ENCODE assay signal across 8 mouse cellular contexts in the genomic region with DNA sequence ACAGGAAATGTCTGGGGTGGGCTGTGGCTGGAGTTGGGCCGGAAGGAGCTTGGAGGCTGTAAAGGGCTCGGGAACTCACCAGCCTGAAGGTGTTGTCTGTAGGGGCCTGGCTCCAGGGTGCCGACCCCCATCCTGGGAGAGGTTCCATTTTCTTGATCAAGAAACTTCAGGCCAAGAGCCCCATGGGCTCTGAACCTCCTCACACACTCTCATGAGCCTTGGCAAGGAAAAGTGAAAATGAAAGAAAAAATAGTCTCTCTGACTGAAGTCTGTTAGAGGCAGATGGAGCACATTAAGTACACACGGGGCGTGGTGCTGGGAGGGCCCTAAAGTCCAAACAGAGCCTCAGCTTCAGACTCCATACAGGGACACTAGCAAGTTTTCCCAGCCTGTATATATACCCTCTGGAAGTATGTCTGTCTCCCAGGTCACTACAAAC. TPM values are rescaled to one million over a fixed set of nuclear protein-coding genes. Genes with fewer than 3 reads are reported as not detected.
DNase-seq lines count a peak whose midpoint lies in the region; ATAC-seq and TF ChIP-seq lines count a peak whose summit lies in the region.

No protein-coding gene starts in this region.

- peak overlapping the region; percentile 74 for H3K4me3 ChIP-seq in gastrocnemius, adult 2 months
- peak overlapping the region; percentile 82 for H3K4me3 ChIP-seq in erythroblast, embryonic 14.5 days (replicated peaks)
- H3K4me3 ChIP-seq in intestine, embryonic 15.5 days (replicated peaks), result peak overlapping the region; percentile 28
- H3K4me3 ChIP-seq in liver, embryonic 16.5 days (ENCODE audit: low read depth, low read length), result peak overlapping the region; percentile 76
- H3K4me3 ChIP-seq in midbrain, embryonic 13.5 days (replicated peaks), result no peak overlapping the region

- peaks cover 75% of the 10 kb centered on the region for H3K4me1 ChIP-seq in erythroblast, embryonic 14.5 days (ENCODE audit: control insufficient read depth)
- peaks cover 23% of the 10 kb centered on the region for H3K4me1 ChIP-seq in intestine, embryonic 15.5 days (replicated peaks)
- H3K4me1 ChIP-seq in liver, embryonic 16.5 days (ENCODE audit: control insufficient read depth, low read depth, low read length), result peaks cover 53% of the 10 kb centered on the region
- H3K4me1 ChIP-seq in midbrain, embryonic 13.5 days (replicated peaks), result no peaks in the 10 kb centered on the region; the same call in 1 of the 2 replicates

- intact Hi-C loops in gastrocnemius, adult 2 months (cut with DNase I), result no loop called here

- peak; percentile 87 for ATAC-seq in intestine, embryonic 15.5 days
- peak; percentile 68 for ATAC-seq in liver, embryonic 16.5 days (ENCODE audit: low read depth)
- ATAC-seq in midbrain, embryonic 13.5 days, result no peak

- H3K9ac ChIP-seq in intestine, embryonic 15.5 days, result 0 out of 2 replicates have a peak overlapping the region, but pooled peaks have one; percentile 18
- peak overlapping the region; percentile 90 for H3K9ac ChIP-seq in liver, embryonic 16.5 days (ENCODE audit: low read depth, low read length)
- H3K9ac ChIP-seq in midbrain, embryonic 13.5 days (replicated peaks), result no peak overlapping the region

- H3K4me2 ChIP-seq in intestine, embryonic 15.5 days (replicated peaks), result peak overlapping the region; percentile 54
- peak overlapping the region; percentile 82 for H3K4me2 ChIP-seq in liver, embryonic 16.5 days (ENCODE audit: low read depth, low read length)
- no peak overlapping the region for H3K4me2 ChIP-seq in midbrain, embryonic 13.5 days (replicated peaks)

- peaks cover 52% of the 10 kb centered on the region for H3K36me3 ChIP-seq in erythroblast, embryonic 14.5 days (ENCODE audit: control insufficient read depth)
- no peaks in the 10 kb centered on the region for H3K36me3 ChIP-seq in intestine, embryonic 15.5 days
- H3K36me3 ChIP-seq in liver, embryonic 16.5 days (ENCODE audit: control insufficient read depth, insufficient read depth), result peaks cover 39% of the 10 kb centered on the region
- H3K36me3 ChIP-seq in midbrain, embryonic 13.5 days, result no peaks in the 10 kb centered on the region

- TF ChIP-seq CTCF in gastrocnemius, adult 2 months (IDR thresholded peaks at IDR 0.05), result no peak

- peaks cover 8% of the 10 kb centered on the region for H3K9me3 ChIP-seq in erythroblast, embryonic 14.5 days (ENCODE audit: control insufficient read depth, low read length)
- no peaks in the 10 kb centered on the region for H3K9me3 ChIP-seq in intestine, embryonic 15.5 days
- H3K9me3 ChIP-seq in liver, embryonic 16.5 days (replicated peaks; ENCODE audit: control insufficient read depth, low read length), result no peaks in the 10 kb centered on the region
- no peaks in the 10 kb centered on the region for H3K9me3 ChIP-seq in midbrain, embryonic 13.5 days

- 11% methylated on average over 5 of the region's 5 CpGs for WGBS in intestine, embryonic 15.5 days
- WGBS in liver, embryonic 16.5 days (ENCODE audit: insufficient replicate concordance), result 2% methylated on average over 5 of the region's 5 CpGs
- WGBS in midbrain, embryonic 13.5 days, result 84% methylated on average over 5 of the region's 5 CpGs

- DNase-seq in gastrocnemius, adult 2 months, result peak; percentile 53
- DNase-seq in gastrocnemius, postnatal 10 days, result no peak
- peak; percentile 66 to 77 for DNase-seq in spleen, postnatal 36 days (ENCODE audit: low spot score in 2 of 2)
- no peak for DNase-seq in layer of hippocampus, adult 18-20 months (ENCODE audit: low spot score in 2 of 2)

- no peaks in the 10 kb centered on the region; the same call in 1 of the 2 replicates for H3K27me3 ChIP-seq in erythroblast, embryonic 14.5 days (ENCODE audit: control insufficient read depth)
- H3K27me3 ChIP-seq in intestine, embryonic 15.5 days (replicated peaks), result no peaks in the 10 kb centered on the region
- no peaks in the 10 kb centered on the region for H3K27me3 ChIP-seq in liver, embryonic 16.5 days (ENCODE audit: control insufficient read depth, insufficient read depth, low read depth, low read length)
- H3K27me3 ChIP-seq in midbrain, embryonic 13.5 days, result no peaks in the 10 kb centered on the region

- H3K27ac ChIP-seq in gastrocnemius, adult 2 months, result peak overlapping the region; percentile 85
- peak overlapping the region; percentile 63 for H3K27ac ChIP-seq in intestine, embryonic 15.5 days
- H3K27ac ChIP-seq in liver, embryonic 16.5 days (ENCODE audit: low read length), result peak overlapping the region; percentile 95
- H3K27ac ChIP-seq in midbrain, embryonic 13.5 days, result no peak overlapping the region

RNA-seq across cellular contexts. Expression of gene Tnfrsf14, which starts 0.4 kb away (rescaled TPM):
- total RNA-seq in gastrocnemius, adult 2 months (2021), result 1 to 10 TPM; 1.1 to 2.5 TPM
- total RNA-seq in gastrocnemius, postnatal 10 days (2021), result 1 to 10 TPM; 1.8 to 4.2 TPM
- 12.5 and 19.4 TPM in 2 replicates for polyA plus RNA-seq in erythroblast, embryonic 14.5 days (2012)
- 3.0 and 3.6 TPM in 2 replicates for polyA plus RNA-seq in intestine, embryonic 15.5 days (2015; fragmentation: Nextera tagmentation; extraction: Ambion mirVana)
- polyA plus RNA-seq in liver, embryonic 16.5 days (2015; fragmentation: Nextera tagmentation; extraction: Ambion mirVana), result 54.3 and 59.8 TPM in 2 replicates
- 1 to 10 TPM in 1 of 2 experiments, under 1 TPM in 1; 0.94 to 1.2 TPM for total RNA-seq in layer of hippocampus, adult 18-20 months (2021)
- 0.40 TPM in 2 replicates for polyA plus RNA-seq in midbrain, embryonic 13.5 days (2015; fragmentation: Nextera tagmentation; extraction: Ambion mirVana)

RNA-seq across cellular contexts. Expression of gene Fam213b, which starts 29.0 kb away (rescaled TPM):
- 100 to 1,000 TPM in 1 of 2 experiments, 10 to 100 TPM in 1; 67.9 to 100 TPM for total RNA-seq in gastrocnemius, adult 2 months (2021)
- total RNA-seq in gastrocnemius, postnatal 10 days (2021), result 100 to 1,000 TPM; 121 to 143 TPM
- polyA plus RNA-seq in erythroblast, embryonic 14.5 days (2012), result 0.21 and 0.47 TPM in 2 replicates
- 32.0 and 37.2 TPM in 2 replicates for polyA plus RNA-seq in intestine, embryonic 15.5 days (2015; fragmentation: Nextera tagmentation; extraction: Ambion mirVana)
- polyA plus RNA-seq in liver, embryonic 16.5 days (2015; fragmentation: Nextera tagmentation; extraction: Ambion mirVana), result 7.4 and 8.5 TPM in 2 replicates
- total RNA-seq in layer of hippocampus, adult 18-20 months (2021), result 10 to 100 TPM; 54.8 to 58.7 TPM
- polyA plus RNA-seq in midbrain, embryonic 13.5 days (2015; fragmentation: Nextera tagmentation; extraction: Ambion mirVana), result 43.4 and 46.9 TPM in 2 replicates

RNA-seq across cellular contexts. Expression of gene Hes5, which starts 32.8 kb away (rescaled TPM):
- not detected for total RNA-seq in gastrocnemius, adult 2 months (2021)
- under 1 TPM in 1 of 2 experiments, not detected in 1; 0.36 TPM for total RNA-seq in gastrocnemius, postnatal 10 days (2021)
- polyA plus RNA-seq in erythroblast, embryonic 14.5 days (2012), result not detected in 2 replicates
- polyA plus RNA-seq in intestine, embryonic 15.5 days (2015; fragmentation: Nextera tagmentation; extraction: Ambion mirVana), result 1.8 and 2.5 TPM in 2 replicates
- 0.11 and 0.13 TPM in 2 replicates for polyA plus RNA-seq in liver, embryonic 16.5 days (2015; fragmentation: Nextera tagmentation; extraction: Ambion mirVana)
- total RNA-seq in layer of hippocampus, adult 18-20 months (2021), result 10 to 100 TPM; 15.5 to 25.8 TPM
- 291 and 346 TPM in 2 replicates for polyA plus RNA-seq in midbrain, embryonic 13.5 days (2015; fragmentation: Nextera tagmentation; extraction: Ambion mirVana)

RNA-seq across cellular contexts. Expression of gene Pank4, which starts 36.0 kb away (rescaled TPM):
- 10 to 100 TPM; 33.8 to 43.6 TPM for total RNA-seq in gastrocnemius, adult 2 months (2021)
- total RNA-seq in gastrocnemius, postnatal 10 days (2021), result 10 to 100 TPM; 26.1 to 28.7 TPM
- 4.1 and 5.6 TPM in 2 replicates for polyA plus RNA-seq in erythroblast, embryonic 14.5 days (2012)
- polyA plus RNA-seq in intestine, embryonic 15.5 days (2015; fragmentation: Nextera tagmentation; extraction: Ambion mirVana), result 34.2 and 36.1 TPM in 2 replicates
- 20.7 and 23.3 TPM in 2 replicates for polyA plus RNA-seq in liver, embryonic 16.5 days (2015; fragmentation: Nextera tagmentation; extraction: Ambion mirVana)
- 10 to 100 TPM; 36.0 to 37.7 TPM for total RNA-seq in layer of hippocampus, adult 18-20 months (2021)
- 42.0 and 43.3 TPM in 2 replicates for polyA plus RNA-seq in midbrain, embryonic 13.5 days (2015; fragmentation: Nextera tagmentation; extraction: Ambion mirVana)

RNA-seq across cellular contexts. Expression of gene Mmel1, which starts 58.5 kb away (rescaled TPM):
- total RNA-seq in gastrocnemius, adult 2 months (2021), result not detected
- under 1 TPM; 0.68 to 0.78 TPM for total RNA-seq in gastrocnemius, postnatal 10 days (2021)
- polyA plus RNA-seq in erythroblast, embryonic 14.5 days (2012), result 0.17 and 0.27 TPM in 2 replicates
- polyA plus RNA-seq in intestine, embryonic 15.5 days (2015; fragmentation: Nextera tagmentation; extraction: Ambion mirVana), result 0.20 and 0.34 TPM in 2 replicates
- polyA plus RNA-seq in liver, embryonic 16.5 days (2015; fragmentation: Nextera tagmentation; extraction: Ambion mirVana), result 2.4 and 2.7 TPM in 2 replicates
- total RNA-seq in layer of hippocampus, adult 18-20 months (2021), result under 1 TPM; 0.20 to 0.25 TPM
- 0.32 and 0.35 TPM in 2 replicates for polyA plus RNA-seq in midbrain, embryonic 13.5 days (2015; fragmentation: Nextera tagmentation; extraction: Ambion mirVana)

Comparison
In these comparisons a context has a peak if more than half of its experiments do, and no peak if none do; other contexts are left out.
1. DNase-seq: peak in gastrocnemius, adult 2 months (single experiment) and spleen, postnatal 36 days (2 of 2); none in gastrocnemius, postnatal 10 days (single experiment) and layer of hippocampus, adult 18-20 months (0 of 2).
2. RNA of gene Hes5, which starts 32.8 kb away (polyA plus RNA-seq): 291 to 346 TPM in midbrain, embryonic 13.5 days; 1.8 to 2.5 TPM in intestine, embryonic 15.5 days, 0.11 to 0.13 TPM in liver, embryonic 16.5 days and not detected in erythroblast, embryonic 14.5 days; every median in the first group is over 10 times any median in the second.